Comparison of ENCODE assay signal across 22 mouse cellular contexts in the genomic region with DNA sequence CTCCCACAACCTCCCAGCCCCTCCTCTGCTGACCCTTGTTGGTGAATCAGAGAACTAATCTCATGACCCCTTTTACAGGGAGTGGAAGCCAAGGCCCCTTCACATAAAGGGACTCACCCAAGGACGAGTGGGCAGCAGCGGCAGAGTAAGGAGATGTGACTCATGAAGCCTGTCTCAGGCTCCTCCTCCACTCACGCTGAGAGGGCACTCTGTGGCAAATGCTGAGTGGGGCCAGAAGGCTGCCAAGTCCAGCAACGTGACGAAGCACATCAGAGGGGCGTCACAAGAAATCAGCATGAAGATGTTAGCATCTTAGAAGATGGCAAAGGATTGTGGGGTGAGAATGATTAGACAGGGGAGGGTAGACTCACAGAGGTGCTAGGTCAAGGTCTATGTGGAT.
DNase-seq lines count a peak whose midpoint lies in the region; ATAC-seq and TF ChIP-seq lines count a peak whose summit lies in the region.
"Had no signal": no experiment of that assay in that cellular context is flagged by ENCODE, and none has a peak within 500 bp of the region (broad histone marks: within the 10 kb centered on the region; RNA-seq: fewer than 3 reads in every experiment).

No protein-coding gene starts in this region.

- no peak overlapping the region for H3ac ChIP-seq in myocyte (ENCODE audit: control insufficient read depth, insufficient read length)

- DNase-seq in heart, postnatal 36 days = no peak
- DNase-seq in adrenal gland, postnatal 14 days = peak; percentile 69
- DNase-seq in lung, postnatal 0 days (ENCODE audit: low spot score) = peak; percentile 51
- DNase-seq in hindbrain, embryonic 14.5 days (ENCODE audit: low spot score) = no peak
- DNase-seq: cerebellum, adult 9-11 months; gastrocnemius, postnatal 36 days; heart, postnatal 10 days; kidney, postnatal 25 days; lung, embryonic 14.5 days; thymus, postnatal 25 days had no signal

- H3K9ac ChIP-seq in heart, embryonic 13.5 days = no peak overlapping the region
- no peak overlapping the region for H3K9ac ChIP-seq in lung, postnatal 0 days (replicated peaks; ENCODE audit: low read depth)
- H3K9ac ChIP-seq in hindbrain, embryonic 14.5 days = no peak overlapping the region
- H3K9ac ChIP-seq in forebrain, embryonic 12.5 days = no peak overlapping the region
- H3K9ac ChIP-seq in liver, embryonic 12.5 days = no peak overlapping the region
- H3K9ac ChIP-seq: limb, embryonic 12.5 days; lung, embryonic 14.5 days; midbrain, embryonic 12.5 days; neural tube, embryonic 12.5 days had no signal

- no peaks in the 10 kb centered on the region for H3K9me3 ChIP-seq in heart, embryonic 13.5 days
- no peaks in the 10 kb centered on the region for H3K9me3 ChIP-seq in lung, postnatal 0 days (ENCODE audit: low read length)
- no peaks in the 10 kb centered on the region for H3K9me3 ChIP-seq in hindbrain, embryonic 14.5 days (ENCODE audit: control insufficient read depth, low read length)
- H3K9me3 ChIP-seq in forebrain, embryonic 12.5 days = no peaks in the 10 kb centered on the region
- H3K9me3 ChIP-seq in liver, embryonic 12.5 days (replicated peaks) = no peaks in the 10 kb centered on the region
- H3K9me3 ChIP-seq: embryonic facial prominence, embryonic 10.5 days; limb, embryonic 12.5 days; midbrain, embryonic 12.5 days; neural tube, embryonic 12.5 days had no signal

- no peak for TF ChIP-seq CTCF in lung, postnatal 0 days (IDR thresholded peaks at IDR 0.05)

- no peaks in the 10 kb centered on the region for H3K79me2 ChIP-seq in myocyte (ENCODE audit: control insufficient read depth, insufficient read depth)

- TF ChIP-seq POLR2A in myocyte (IDR thresholded peaks at IDR 0.05; ENCODE audit: insufficient read length, low read depth) = no peak

- 0 out of 2 replicates have a peak overlapping the region, but pooled peaks have one; percentile 36 for H3K27ac ChIP-seq in heart, embryonic 13.5 days (replicated peaks)
- no peak overlapping the region for H3K27ac ChIP-seq in lung, postnatal 0 days (ENCODE audit: low read length)
- H3K27ac ChIP-seq in hindbrain, embryonic 14.5 days = no peak overlapping the region
- H3K27ac ChIP-seq in forebrain, embryonic 12.5 days = no peak overlapping the region
- no peak overlapping the region for H3K27ac ChIP-seq in liver, embryonic 12.5 days
- H3K27ac ChIP-seq: embryonic facial prominence, embryonic 10.5 days; layer of hippocampus, adult 2 months; limb, embryonic 12.5 days; midbrain, embryonic 12.5 days; neural tube, embryonic 12.5 days had no signal

- H3K27me3 ChIP-seq in heart, embryonic 13.5 days (replicated peaks) = no peaks in the 10 kb centered on the region
- no peaks in the 10 kb centered on the region for H3K27me3 ChIP-seq in lung, postnatal 0 days (replicated peaks; ENCODE audit: insufficient read depth, low read length)
- no peaks in the 10 kb centered on the region for H3K27me3 ChIP-seq in myocyte (ENCODE audit: control insufficient read depth, insufficient read depth, insufficient read length)
- no peaks in the 10 kb centered on the region for H3K27me3 ChIP-seq in hindbrain, embryonic 14.5 days (ENCODE audit: control insufficient read depth, insufficient read depth, low read length)
- no peaks in the 10 kb centered on the region for H3K27me3 ChIP-seq in forebrain, embryonic 12.5 days
- H3K27me3 ChIP-seq in liver, embryonic 12.5 days (replicated peaks) = no peaks in the 10 kb centered on the region
- H3K27me3 ChIP-seq: limb, embryonic 12.5 days; midbrain, embryonic 12.5 days; neural tube, embryonic 12.5 days had no signal

- ATAC-seq in heart, embryonic 13.5 days (ENCODE audit: extremely low read depth, insufficient number of reproducible peaks, low FRiP score, low TSS enrichment) = no peak
- peak; percentile 90 for ATAC-seq in lung, postnatal 0 days
- no peak for ATAC-seq in hindbrain, embryonic 14.5 days (ENCODE audit: low FRiP score)
- ATAC-seq in forebrain, embryonic 12.5 days (ENCODE audit: low FRiP score) = no peak
- ATAC-seq in liver, embryonic 12.5 days = no peak
- ATAC-seq: forebrain, embryonic 16.5 days; intestine, postnatal 0 days had no signal

- peaks cover 33% of the 10 kb centered on the region for H3K4me1 ChIP-seq in heart, embryonic 13.5 days
- H3K4me1 ChIP-seq in lung, postnatal 0 days (ENCODE audit: insufficient read depth, low read depth, low read length) = no peaks in the 10 kb centered on the region
- H3K4me1 ChIP-seq in hindbrain, embryonic 14.5 days (replicated peaks; ENCODE audit: control insufficient read depth, insufficient read depth, low read length) = no peaks in the 10 kb centered on the region
- no peaks in the 10 kb centered on the region for H3K4me1 ChIP-seq in forebrain, embryonic 12.5 days
- peaks cover 8% of the 10 kb centered on the region for H3K4me1 ChIP-seq in liver, embryonic 12.5 days
- H3K4me1 ChIP-seq: limb, embryonic 12.5 days; midbrain, embryonic 12.5 days; neural tube, embryonic 12.5 days had no signal

- H3K4me3 ChIP-seq in heart, embryonic 13.5 days = no peak overlapping the region
- H3K4me3 ChIP-seq in lung, postnatal 0 days (ENCODE audit: low read depth, low read length) = no peak overlapping the region
- no peak overlapping the region for H3K4me3 ChIP-seq in myocyte
- no peak overlapping the region for H3K4me3 ChIP-seq in hindbrain, embryonic 14.5 days (replicated peaks; ENCODE audit: low read length)
- H3K4me3 ChIP-seq in forebrain, embryonic 12.5 days (replicated peaks) = no peak overlapping the region
- H3K4me3 ChIP-seq in liver, embryonic 12.5 days = no peak overlapping the region
- H3K4me3 ChIP-seq: embryonic facial prominence, embryonic 10.5 days; layer of hippocampus, adult 2 months; limb, embryonic 12.5 days; midbrain, embryonic 12.5 days; neural tube, embryonic 12.5 days had no signal

- WGBS in heart, embryonic 13.5 days = 63% methylated on average over 6 of the region's 6 CpGs
- WGBS in lung, postnatal 0 days = 39% methylated on average over 6 of the region's 6 CpGs
- 78% methylated on average over 6 of the region's 6 CpGs for WGBS in hindbrain, embryonic 14.5 days
- WGBS in forebrain, embryonic 12.5 days = 85% methylated on average over 6 of the region's 6 CpGs
- WGBS in liver, embryonic 12.5 days (ENCODE audit: insufficient replicate concordance) = 64% methylated on average over 6 of the region's 6 CpGs

- H3K36me3 ChIP-seq in heart, embryonic 13.5 days = no peaks in the 10 kb centered on the region
- no peaks in the 10 kb centered on the region for H3K36me3 ChIP-seq in lung, postnatal 0 days (ENCODE audit: insufficient read depth, low read length)
- no peaks in the 10 kb centered on the region for H3K36me3 ChIP-seq in myocyte (ENCODE audit: control insufficient read depth, insufficient read depth)
- no peaks in the 10 kb centered on the region for H3K36me3 ChIP-seq in hindbrain, embryonic 14.5 days (replicated peaks; ENCODE audit: control insufficient read depth, insufficient read depth)
- no peaks in the 10 kb centered on the region for H3K36me3 ChIP-seq in forebrain, embryonic 12.5 days (replicated peaks)
- no peaks in the 10 kb centered on the region for H3K36me3 ChIP-seq in liver, embryonic 12.5 days
- H3K36me3 ChIP-seq: embryonic facial prominence, embryonic 10.5 days; limb, embryonic 12.5 days; midbrain, embryonic 12.5 days; neural tube, embryonic 12.5 days had no signal

- intact Hi-C loops in heart, postnatal 36 days (cut with DNase I) = no loop called here

- TF ChIP-seq EP300 in lung, postnatal 0 days (IDR thresholded peaks at IDR 0.05) = no peak

- no peak overlapping the region for H3K4me2 ChIP-seq in heart, embryonic 13.5 days
- H3K4me2 ChIP-seq in lung, postnatal 0 days (replicated peaks; ENCODE audit: low read depth, low read length) = no peak overlapping the region
- H3K4me2 ChIP-seq in myocyte (ENCODE audit: low read depth) = peak overlapping the region; percentile 41
- no peak overlapping the region for H3K4me2 ChIP-seq in hindbrain, embryonic 14.5 days (replicated peaks)
- no peak overlapping the region for H3K4me2 ChIP-seq in forebrain, embryonic 12.5 days
- H3K4me2 ChIP-seq in liver, embryonic 12.5 days = no peak overlapping the region
- H3K4me2 ChIP-seq: limb, embryonic 12.5 days; liver, embryonic 11.5 days; lung, embryonic 14.5 days; midbrain, embryonic 12.5 days; neural tube, embryonic 12.5 days had no signal

TF ChIP-seq in myocyte, 11 proteins besides CTCF, POLR2A, EP300 and RAD21:
- no peak for TF ChIP-seq SRF (IDR thresholded peaks at IDR 0.05; ENCODE audit: control insufficient read depth, insufficient read length, low read depth)
- TF ChIP-seq E2F4 (IDR thresholded peaks at IDR 0.05; ENCODE audit: insufficient read depth) = no peak
- TF ChIP-seq USF1 (IDR thresholded peaks at IDR 0.05; ENCODE audit: low read depth) = no peak
- no peak for TF ChIP-seq MYOG (IDR thresholded peaks at IDR 0.05; ENCODE audit: control insufficient read depth in 1 of 3, insufficient read depth in 1 of 3, insufficient read length in 2 of 3, low read depth in 2 of 3)

Comparison
In these comparisons a context has a peak if more than half of its experiments do, and no peak if none do; other contexts are left out.
1. DNase-seq: peak in adrenal gland, postnatal 14 days (single experiment) and lung, postnatal 0 days (single experiment); none in heart, postnatal 36 days (0 of 2) and hindbrain, embryonic 14.5 days (single experiment).